Mouse (Mus musculus) myocyte (in vitro differentiated cells): ENCODE measurements around the gene Immp1l. TPM values are rescaled to one million over a fixed set of nuclear protein-coding genes. Genes with fewer than 3 reads are reported as not detected.
A peak's percentile ranks its signal among the peaks of the same experiment; 100 is the strongest.

Source experiments
- H3K27me3 ChIP-seq: one replicate; pipeline ENCODE4 v1.6.1; 2011; ENCODE audit not compliant: control insufficient read depth, insufficient read depth, insufficient read length
- H3K36me3 ChIP-seq: one replicate; pipeline ENCODE4 v1.6.1; 2011; ENCODE audit not compliant: control insufficient read depth, insufficient read depth
- H3K4me2 ChIP-seq: one replicate; pipeline ENCODE4 v1.6.1; 2011; ENCODE audit warnings: low read depth, control low read depth
- H3K4me3 ChIP-seq: one replicate; pipeline ENCODE4 v1.5.1; 2011; ENCODE audit warnings: mild to moderate bottlenecking, control low read depth, moderate library complexity
- H3K79me2 ChIP-seq: one replicate; pipeline ENCODE4 v1.6.1; 2011; ENCODE audit not compliant: control insufficient read depth, insufficient read depth
- H3ac ChIP-seq: one replicate; pipeline ENCODE4 v1.6.1; 2011; ENCODE audit not compliant: control insufficient read depth, insufficient read length
- CEBPB ChIP-seq: IDR thresholded peaks from 2 replicates; pipeline ENCODE4 v1.6.1; 2011; ENCODE audit warnings: mild to moderate bottlenecking, moderate library complexity; ENCODE audit not compliant: poor library complexity, insufficient read depth, severe bottlenecking
- E2F4 ChIP-seq: IDR thresholded peaks from one replicate; pipeline ENCODE4 v1.6.1; 2011; ENCODE audit warnings: mild to moderate bottlenecking, control low read depth, moderate library complexity; ENCODE audit not compliant: insufficient read depth
- MAX ChIP-seq: IDR thresholded peaks from one replicate; pipeline ENCODE4 v1.6.1; 2011; ENCODE audit warnings: low read depth, mild to moderate bottlenecking, control low read depth
- MYOD1 ChIP-seq, 3 experiments: IDR thresholded peaks; one replicate each; pipeline ENCODE4 v1.6.1; 2011; ENCODE audit warnings: control low read depth in 2 of 3, low read depth in 2 of 3, mild to moderate bottlenecking in 2 of 3, moderate library complexity in 1 of 3; ENCODE audit not compliant: insufficient read length in 2 of 3, control insufficient read depth in 1 of 3
- MYOG ChIP-seq, 3 experiments: IDR thresholded peaks; one replicate each; pipeline ENCODE4 v1.6.1; 2011; ENCODE audit warnings: control low read depth in 2 of 3, low read depth in 2 of 3, mild to moderate bottlenecking in 2 of 3; ENCODE audit not compliant: insufficient read length in 2 of 3, control insufficient read depth in 1 of 3, insufficient read depth in 1 of 3
- POLR2A ChIP-seq: IDR thresholded peaks from one replicate; pipeline ENCODE4 v1.6.1; 2011; ENCODE audit warnings: low read depth, mild to moderate bottlenecking, control low read depth, moderate library complexity; ENCODE audit not compliant: insufficient read length
- POLR2AphosphoS2 ChIP-seq: IDR thresholded peaks from one replicate; pipeline ENCODE4 v1.6.1; 2011; ENCODE audit warnings: low read depth, control low read depth; ENCODE audit not compliant: insufficient read length
- REST ChIP-seq: IDR thresholded peaks from one replicate; pipeline ENCODE4 v1.6.1; 2011; ENCODE audit warnings: mild to moderate bottlenecking, control low read depth, moderate library complexity; ENCODE audit not compliant: insufficient read depth, insufficient read length
- SRF ChIP-seq: IDR thresholded peaks from one replicate; pipeline ENCODE4 v1.6.1; 2011; ENCODE audit warnings: low read depth; ENCODE audit not compliant: control insufficient read depth, insufficient read length
- TCF12 ChIP-seq: IDR thresholded peaks from one replicate; pipeline ENCODE4 v1.6.1; 2011; ENCODE audit warnings: mild to moderate bottlenecking, control low read depth; ENCODE audit not compliant: poor library complexity, insufficient read depth, severe bottlenecking
- TCF3 ChIP-seq: IDR thresholded peaks from one replicate; pipeline ENCODE4 v1.6.1; 2011; ENCODE audit warnings: low read depth, control low read depth; ENCODE audit not compliant: insufficient read length
- USF1 ChIP-seq: IDR thresholded peaks from one replicate; pipeline ENCODE4 v1.6.1; 2011; ENCODE audit warnings: low read depth, mild to moderate bottlenecking, control low read depth, moderate library complexity
- polyA plus RNA-seq: library from polyadenylated mRNA; unstranded; fragments of >200 nt; fragmentation: generic; extraction: Trizol; gene quantifications from one replicate; pipeline ENCODE4 v1.2.1, GENCODE M21; 2012; ENCODE audit warnings: missing spikeins

Immp1l gene
- polyA plus RNA-seq, 1 experiment: 24.0 TPM

GRCm38 (mm10) chr2:105904757-105905146 lies 314 bp downstream of the Immp1l start:
- Histone ChIP-seq H3K27me3 (no peaks in the 10 kb centered on the region), H3ac (peak overlapping the region; percentile 25), H3K79me2 (peaks cover 7% of the 10 kb centered on the region), H3K36me3 (no peaks in the 10 kb centered on the region), H3K4me2 (peak overlapping the region; percentile 89), H3K4me3 (peak overlapping the region; percentile 92)
- no peak for TF ChIP-seq MYOG (IDR thresholded peaks at IDR 0.05; ENCODE audit: control insufficient read depth in 1 of 3, insufficient read depth in 1 of 3, insufficient read length in 2 of 3, low read depth in 2 of 3)
- no peak for TF ChIP-seq E2F4
- TF ChIP-seq POLR2AphosphoS2: no peak
- no peak for TF ChIP-seq REST
- TF ChIP-seq CEBPB: no peak
- no peak for TF ChIP-seq MYOD1 (IDR thresholded peaks at IDR 0.05; ENCODE audit: control insufficient read depth in 1 of 3, insufficient read length in 2 of 3, low read depth in 2 of 3)
- no peak for TF ChIP-seq SRF
- TF ChIP-seq USF1: no peak
- TF ChIP-seq POLR2A: no peak

GRCm38 (mm10) chr2:105908351-105908750 lies 3.9 kb downstream of the Immp1l start:
- no peak overlapping the region for H3K4me3 ChIP-seq
- peaks cover 7% of the 10 kb centered on the region for H3K79me2 ChIP-seq
- TF ChIP-seq POLR2AphosphoS2: no peak
- no peak for TF ChIP-seq TCF12
- no peak for TF ChIP-seq MYOG (IDR thresholded peaks at IDR 0.05; ENCODE audit: control insufficient read depth in 1 of 3, insufficient read depth in 1 of 3, insufficient read length in 2 of 3, low read depth in 2 of 3)
- no peak for TF ChIP-seq MAX
- TF ChIP-seq TCF3: no peak
- no peaks in the 10 kb centered on the region for H3K27me3 ChIP-seq
- H3K4me2 ChIP-seq: no peak overlapping the region
- no peaks in the 10 kb centered on the region for H3K36me3 ChIP-seq
- no peak overlapping the region for H3ac ChIP-seq

GRCm38 (mm10) chr2:105910611-105911010 lies 6.2 kb downstream of the Immp1l start:
- Histone ChIP-seq H3ac (no peak overlapping the region), H3K4me3 (no peak overlapping the region), H3K36me3 (no peaks in the 10 kb centered on the region), H3K79me2 (no peaks in the 10 kb centered on the region), H3K27me3 (no peaks in the 10 kb centered on the region), H3K4me2 (no peak overlapping the region)
- no peak for TF ChIP-seq USF1
- TF ChIP-seq CEBPB: no peak
- no peak for TF ChIP-seq TCF12
- no peak for TF ChIP-seq SRF
- no peak for TF ChIP-seq POLR2A
- no peak for TF ChIP-seq TCF3
- TF ChIP-seq MAX: no peak
- no peak for TF ChIP-seq E2F4
- no peak for TF ChIP-seq MYOD1 (IDR thresholded peaks at IDR 0.05; ENCODE audit: control insufficient read depth in 1 of 3, insufficient read length in 2 of 3, low read depth in 2 of 3)

- Histone ChIP-seq H3K27me3 (no peaks in the 10 kb centered on the region), H3K4me3 (no peak overlapping the region), H3K36me3 (no peaks in the 10 kb centered on the region), H3K4me2 (no peak overlapping the region), H3K79me2 (no peaks in the 10 kb centered on the region), H3ac (no peak overlapping the region)
- no peak for TF ChIP-seq E2F4
- TF ChIP-seq POLR2AphosphoS2: no peak
- TF ChIP-seq CEBPB: no peak
- TF ChIP-seq SRF: no peak
These were observed 9.4 kb downstream of the Immp1l start for GRCm38 (mm10) chr2:105913655-105914366.

- no peaks in the 10 kb centered on the region for H3K27me3 ChIP-seq
- no peak overlapping the region for H3K4me2 ChIP-seq
- H3K36me3 ChIP-seq: no peaks in the 10 kb centered on the region
These were observed 12.2 kb downstream of the Immp1l start for GRCm38 (mm10) chr2:105916671-105917070.

More at GRCm38 (mm10) chr2:105916671-105917070, 12.2 kb downstream of the Immp1l start:
- H3K79me2 ChIP-seq: no peaks in the 10 kb centered on the region
- TF ChIP-seq POLR2AphosphoS2 (no peak), CEBPB (no peak), SRF (no peak)
- no peak overlapping the region for H3ac ChIP-seq
- no peak overlapping the region for H3K4me3 ChIP-seq
